Mouse (Mus musculus) embryonic facial prominence, embryonic 11.5 days (tissue): ENCODE measurements around the gene Pan2. TPM values are rescaled to one million over a fixed set of nuclear protein-coding genes. Genes with fewer than 3 reads are reported as not detected.
"Not testable (repeated sequence)": the region's sequence is repeated elsewhere in the genome, so short reads cannot be mapped to it uniquely, and the experiment has no call there.

ENCODE experiments used
- ATAC-seq: fragments of 200-750 bp; cut with Nextera tagmentation; replicated peaks from 2 replicates; pipeline ENCODE4 v1.8.0; 2017; ENCODE audit warnings: low read depth; ENCODE audit not compliant: insufficient number of reproducible peaks, low FRiP score, low TSS enrichment
- DNase-seq: peaks from one replicate; pipeline ENCODE4 v3.0.0-alpha.2; 2015; ENCODE audit warnings: low spot score
- H3K27ac ChIP-seq: fragments of 300-500 bp; sonication (generic); replicated peaks from 2 replicates; pipeline ENCODE4 v1.5.1; 2014; ENCODE audit warnings: mild to moderate bottlenecking, low read depth, low read length, control low read depth
- H3K27me3 ChIP-seq: fragments of 300-500 bp; sonication (generic); 2 replicates; pipeline ENCODE4 v1.6.1; 2014; ENCODE audit warnings: mild to moderate bottlenecking, low read length, moderate library complexity, mixed read lengths; ENCODE audit not compliant: control insufficient read depth, insufficient read depth
- H3K36me3 ChIP-seq: fragments of 300-500 bp; sonication (generic); replicated peaks from 2 replicates; pipeline ENCODE4 v1.6.1; 2014; ENCODE audit warnings: low read depth, mild to moderate bottlenecking, low read length, moderate library complexity, mixed read lengths; ENCODE audit not compliant: control insufficient read depth, insufficient read depth
- H3K4me1 ChIP-seq: fragments of 300-500 bp; sonication (generic); 2 replicates; pipeline ENCODE4 v1.6.1; 2014; ENCODE audit warnings: low read length, mixed read lengths; ENCODE audit not compliant: control insufficient read depth, insufficient read depth
- H3K4me2 ChIP-seq: fragments of 300-500 bp; sonication (generic); 2 replicates; pipeline ENCODE4 v1.6.1; 2014; ENCODE audit warnings: low read depth, mild to moderate bottlenecking, control low read depth, low read length, moderate library complexity
- H3K4me3 ChIP-seq: fragments of 300-500 bp; sonication (generic); 2 replicates; pipeline ENCODE4 v1.5.1; 2014; ENCODE audit warnings: low read depth, low read length, control low read depth
- H3K9ac ChIP-seq: fragments of 300-500 bp; sonication (generic); replicated peaks from 2 replicates; pipeline ENCODE4 v1.6.1; 2014; ENCODE audit warnings: mild to moderate bottlenecking, control low read depth, low read length
- H3K9me3 ChIP-seq: fragments of 300-500 bp; sonication (generic); replicated peaks from 2 replicates; pipeline ENCODE4 v1.6.1; 2016; ENCODE audit warnings: mild to moderate bottlenecking, low read length, inconsistent platforms, mixed read lengths; ENCODE audit not compliant: control insufficient read depth
- whole genome bisulfite sequencing: fragments of 180-500 bp; shearing (Covaris S2); extraction: QIAGEN DNeasy Blood & Tissue Kit; methylation state at CpG from one replicate; pipeline ENCODE4 v1.1.7; 2014; 5-methylcytosine and 5-hydroxymethylcytosine counted together
- polyA plus RNA-seq: library from polyadenylated mRNA; unstranded; fragments of >200 nt; fragmentation: Nextera tagmentation; extraction: Ambion mirVana; gene quantifications from 2 replicates; pipeline ENCODE4 v1.2.1, GENCODE M21; 2014

The Pan2 gene
- polyA plus RNA-seq, 1 experiment from 2014 or later = 33.6 TPM

DNA sequence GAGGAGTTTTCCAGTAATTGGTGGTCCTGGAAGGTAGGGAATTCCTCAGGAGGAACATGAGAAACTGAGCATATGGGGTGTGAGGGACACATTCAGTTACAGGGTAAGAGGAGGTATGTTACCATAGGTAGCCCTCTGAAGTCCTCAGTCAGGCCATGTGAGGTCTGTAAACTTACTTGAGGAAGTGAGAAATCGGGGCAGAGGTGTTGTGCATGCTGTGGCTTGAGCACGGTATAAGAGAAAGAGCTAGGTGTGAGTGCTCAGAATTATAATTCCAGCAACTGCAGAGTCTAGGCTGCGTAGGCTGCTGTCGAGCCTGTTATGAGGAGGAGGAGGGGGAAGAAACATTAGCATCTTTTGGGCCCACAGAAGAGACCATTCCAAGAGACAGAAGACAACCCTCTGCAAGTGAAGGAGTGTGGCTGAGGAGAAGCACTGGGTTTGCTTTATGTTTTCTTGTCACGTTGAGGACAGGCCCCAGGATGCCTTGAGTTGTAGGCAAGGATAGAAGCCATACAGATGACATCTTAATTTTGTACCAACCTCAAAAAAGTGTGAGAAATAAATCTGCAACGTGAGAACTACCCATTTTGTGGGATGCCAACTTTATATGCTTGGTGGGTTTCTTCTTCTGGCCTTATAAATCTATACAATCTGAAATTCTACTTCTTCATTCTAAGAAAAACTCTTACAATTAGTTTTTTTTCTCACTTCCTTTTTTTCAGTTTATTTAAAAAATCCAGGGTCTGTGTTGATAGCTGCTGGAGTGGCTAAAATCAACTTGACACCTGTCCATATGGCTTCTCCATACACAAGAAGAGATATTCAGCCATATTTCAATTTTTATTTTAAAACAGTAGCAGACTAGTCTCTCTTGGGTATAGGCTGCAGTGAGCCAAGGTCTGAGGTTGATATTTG is 39.5 kb upstream of the Pan2 start:
- no peaks in the 10 kb centered on the region for H3K4me1 ChIP-seq
- H3K4me2 ChIP-seq = no peak overlapping the region
- no peaks in the 10 kb centered on the region for H3K36me3 ChIP-seq
- no peak for DNase-seq
- H3K9me3 ChIP-seq = no peaks in the 10 kb centered on the region
- H3K27ac ChIP-seq = no peak overlapping the region
- H3K4me3 ChIP-seq = no peak overlapping the region
- no peak overlapping the region for H3K9ac ChIP-seq
- no peak for ATAC-seq
- 82% methylated on average over 6 of the region's 6 CpGs for WGBS
- H3K27me3 ChIP-seq = no peaks in the 10 kb centered on the region

DNA sequence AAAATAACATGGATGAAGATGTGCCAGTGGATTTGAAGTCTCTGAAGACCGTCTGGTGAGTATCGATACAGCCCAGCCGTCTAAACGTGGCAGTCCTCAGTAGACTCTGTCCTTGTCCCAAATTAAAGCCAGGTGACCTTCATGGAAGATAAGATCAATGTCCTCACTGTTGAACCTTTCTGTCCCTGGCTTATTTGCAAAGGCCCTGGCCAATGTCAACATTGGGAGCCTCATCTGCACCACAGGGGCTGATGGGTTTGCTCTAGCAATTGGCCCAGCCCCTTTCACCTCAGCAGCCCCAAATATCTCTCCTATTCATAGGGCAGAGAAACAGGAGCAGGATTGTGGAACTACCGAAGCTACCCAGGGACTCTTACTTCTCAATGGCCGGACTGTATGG is 34.8 kb upstream of the Pan2 start, which contains the start of gene Apof:
Apof (plus strand) TSS at position 301 of the 400 bp plus-strand sequence.
- Histone ChIP-seq H3K4me2 (no peak within 1 kb of the TSS), H3K9ac (no peak within 1 kb of the TSS), H3K27ac (no peak within 1 kb of the TSS), H3K36me3 (no peaks in the 10 kb centered on the region), H3K27me3 (no peaks in the 10 kb centered on the region), H3K9me3 (no peaks in the 10 kb centered on the region), H3K4me1 (no peaks in the 10 kb centered on the region), H3K4me3 (no peak within 1 kb of the TSS)
- DNase-seq (no peak), ATAC-seq (no peak)
- 52% methylated on average over 6 of the region's 6 CpGs for WGBS

DNA sequence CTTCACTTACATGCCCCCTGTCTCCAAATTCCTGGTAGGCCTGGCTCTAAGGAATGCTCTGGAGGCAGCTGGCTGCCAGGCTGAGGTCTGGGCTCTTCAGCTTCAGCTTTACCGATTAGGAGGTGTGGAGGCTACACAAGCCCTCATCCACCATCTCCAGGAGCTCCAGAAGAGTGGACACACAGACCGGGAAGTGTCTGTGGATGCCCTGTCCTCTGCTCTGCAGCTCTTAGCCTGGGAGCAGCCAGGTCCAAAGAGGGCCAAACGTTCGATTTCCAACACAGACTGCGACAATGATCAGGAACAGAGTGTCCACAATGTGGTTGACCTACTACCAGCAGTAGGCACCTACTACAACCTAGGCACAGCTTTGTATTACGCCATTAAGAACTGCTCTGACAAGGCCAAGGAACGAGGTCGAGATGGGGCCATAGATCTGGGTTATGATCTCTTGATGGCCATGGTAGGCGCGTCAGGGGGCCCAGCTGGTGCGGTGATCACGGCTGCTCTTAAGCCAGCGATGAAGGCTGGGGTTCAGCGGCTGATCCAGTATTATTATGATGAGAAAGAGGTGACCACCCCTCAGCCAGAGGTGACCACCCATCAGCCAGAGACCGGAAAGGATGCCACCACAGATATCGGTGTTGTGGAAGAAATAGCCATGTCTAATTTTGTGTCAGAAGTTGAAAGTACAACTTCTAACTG is 33.8 kb upstream of the Pan2 start:
- Histone ChIP-seq H3K27me3 (no peaks in the 10 kb centered on the region), H3K9me3 (no peaks in the 10 kb centered on the region), H3K36me3 (no peaks in the 10 kb centered on the region), H3K4me3 (no peak overlapping the region), H3K9ac (no peak overlapping the region), H3K4me1 (no peaks in the 10 kb centered on the region), H3K4me2 (no peak overlapping the region), H3K27ac (no peak overlapping the region)
- 86% methylated on average over 16 of the region's 16 CpGs for WGBS
- DNase-seq = no peak
- no peak for ATAC-seq

DNA sequence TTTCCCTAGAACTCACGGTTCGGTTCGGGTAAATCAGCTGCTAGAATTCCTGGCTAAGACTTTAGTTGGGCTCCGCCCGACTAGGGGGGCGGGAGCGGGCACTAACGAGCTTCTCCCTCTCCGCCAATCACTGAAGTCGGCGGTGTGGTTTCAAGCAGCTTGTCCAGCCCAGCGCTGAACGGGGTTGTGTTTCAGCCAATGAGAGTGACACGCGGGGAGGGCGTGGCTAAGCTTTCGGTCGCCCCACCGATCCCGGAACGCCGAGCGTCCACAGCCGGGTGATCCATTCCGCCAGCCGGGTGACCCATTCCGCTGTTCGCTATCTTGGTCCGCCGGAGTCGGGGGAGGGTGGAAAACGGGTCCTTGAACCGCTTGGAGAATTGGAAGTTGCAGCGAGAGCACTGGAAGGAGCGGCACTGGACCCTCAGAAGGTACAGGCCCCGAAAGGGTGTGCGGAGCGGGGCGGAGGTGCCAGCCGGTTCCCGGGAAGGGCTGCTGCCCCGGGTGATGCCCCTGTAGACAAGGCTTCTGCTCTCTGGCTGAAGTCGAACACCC is 32.8 kb upstream of the Pan2 start, which contains the start of gene Stat2:
Stat2 (plus strand) TSS at position 273 of the 555 bp plus-strand sequence.
- ATAC-seq = peak; percentile 97
- DNase-seq = peak; percentile 98
- Histone ChIP-seq H3K4me3 (peak within 1 kb of the TSS; percentile 72), H3K9me3 (no peaks in the 10 kb centered on the region), H3K36me3 (no peaks in the 10 kb centered on the region), H3K27ac (0 out of 2 replicates have a peak within 1 kb of the TSS, but pooled peaks have one; percentile 31), H3K4me2 (peak within 1 kb of the TSS; percentile 59), H3K4me1 (no peaks in the 10 kb centered on the region), H3K27me3 (no peaks in the 10 kb centered on the region), H3K9ac (peak within 1 kb of the TSS; percentile 74)
- WGBS = under 1% methylated on average over 43 of the region's 43 CpGs

DNA sequence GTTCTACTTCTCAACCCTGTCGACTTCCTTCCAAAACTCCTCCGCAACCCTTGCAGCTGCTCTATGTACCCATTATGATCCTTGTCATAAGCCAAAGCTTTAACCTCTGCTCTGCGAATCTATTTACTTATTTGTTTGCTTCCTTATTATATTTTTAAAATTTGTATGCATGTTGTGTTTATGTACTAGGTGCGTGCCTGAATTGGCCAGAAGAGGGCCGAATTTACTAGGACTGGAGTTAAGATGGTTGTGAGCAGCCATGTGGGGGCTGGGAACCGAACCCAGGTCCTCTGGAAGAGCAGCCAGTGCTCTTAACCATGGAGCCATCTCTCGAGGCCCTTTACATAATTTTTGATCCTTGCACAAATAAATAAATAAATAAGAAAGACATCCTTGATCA is 32.3 kb upstream of the Pan2 start:
- Histone ChIP-seq H3K36me3 (no peaks in the 10 kb centered on the region), H3K27ac (0 out of 2 replicates have a peak overlapping the region, but pooled peaks have one; percentile 31), H3K9ac (peak overlapping the region; percentile 74), H3K4me3 (peak overlapping the region; percentile 72), H3K4me1 (no peaks in the 10 kb centered on the region), H3K9me3 (no peaks in the 10 kb centered on the region), H3K4me2 (peak overlapping the region; percentile 59), H3K27me3 (no peaks in the 10 kb centered on the region)
- 37% methylated on average over 7 of the region's 7 CpGs for WGBS
- DNase-seq (no peak), ATAC-seq (no peak)

DNA sequence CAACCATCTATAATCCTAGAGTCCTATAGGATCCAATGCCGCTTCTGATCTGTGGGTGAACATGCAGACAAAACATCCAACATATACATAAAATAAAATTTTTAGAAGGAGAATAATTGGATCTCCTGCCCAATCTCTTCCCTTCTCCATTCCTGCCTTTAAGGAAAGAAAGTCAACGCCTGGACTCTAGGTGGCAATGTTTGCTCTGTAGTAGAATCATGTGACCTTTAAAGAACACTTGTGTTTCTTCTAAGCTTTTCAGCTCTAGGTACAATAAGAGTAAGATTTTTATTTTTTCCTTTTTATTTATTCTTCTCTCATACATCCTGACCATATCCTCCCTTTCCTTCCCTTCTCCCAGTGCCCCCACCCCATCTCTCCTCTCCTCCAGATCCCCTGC is 31.3 kb upstream of the Pan2 start:
- H3K27ac ChIP-seq = no peak overlapping the region
- H3K4me2 ChIP-seq = no peak overlapping the region
- H3K36me3 ChIP-seq = no peaks in the 10 kb centered on the region
- H3K4me3 ChIP-seq = no peak overlapping the region
- H3K27me3 ChIP-seq = no peaks in the 10 kb centered on the region
- 71% methylated on average over 2 of the region's 2 CpGs for WGBS
- DNase-seq (no peak), ATAC-seq (no peak)
- H3K9ac ChIP-seq = no peak overlapping the region
- H3K4me1 ChIP-seq = no peaks in the 10 kb centered on the region
- no peaks in the 10 kb centered on the region for H3K9me3 ChIP-seq

DNA sequence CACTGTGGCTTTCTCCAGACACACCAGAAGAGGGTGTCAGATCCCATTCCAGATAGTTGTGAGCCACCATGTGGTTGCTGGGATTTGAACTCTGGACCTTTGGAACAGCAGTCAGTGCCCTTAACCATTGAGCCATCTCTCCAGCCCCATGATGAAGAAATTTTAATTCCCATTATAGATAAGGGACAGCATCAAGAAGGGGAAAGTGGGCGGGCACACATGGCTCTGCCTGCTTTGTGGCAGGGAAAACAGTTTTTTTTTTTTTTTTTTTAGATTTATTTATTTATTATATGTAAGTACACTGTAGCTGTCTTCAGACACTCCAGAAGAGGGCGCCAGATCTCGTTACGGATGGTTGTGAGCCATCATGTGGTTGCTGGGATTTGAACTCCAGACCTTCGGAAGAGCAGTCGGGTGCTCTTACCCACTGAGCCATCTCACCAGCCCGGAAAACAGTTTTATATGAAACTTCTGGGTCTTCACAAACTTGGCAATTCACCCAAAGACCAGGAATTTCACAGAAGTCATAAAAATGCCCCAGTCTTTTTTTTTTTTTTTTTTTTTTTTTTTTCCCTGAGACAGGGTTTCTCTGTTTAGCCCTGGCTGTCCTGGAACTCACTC is 30.2 kb upstream of the Pan2 start:
- not testable (repeated sequence) for H3K4me3 ChIP-seq, H3K27ac ChIP-seq, H3K9me3 ChIP-seq, H3K4me1 ChIP-seq, H3K9ac ChIP-seq, DNase-seq, H3K4me2 ChIP-seq, H3K27me3 ChIP-seq, H3K36me3 ChIP-seq, ATAC-seq
- WGBS = 82% methylated on average over 4 of the region's 7 CpGs
